Mouse (Mus musculus) naive thymus-derived CD4-positive, alpha-beta T cell, adult 5 months (primary cell): ENCODE results near the gene Mn1. TPM values are rescaled to one million over a fixed set of nuclear protein-coding genes. Genes with fewer than 3 reads are reported as not detected.

ENCODE experiments used
- polyA plus RNA-seq: library from polyadenylated mRNA; unstranded; fragments of 100-300 nt; shearing (Covaris generic); gene quantifications from one replicate; pipeline ENCODE4 v1.2.1, GENCODE M21; 2017

The Mn1 gene
- 0.10 TPM for polyA plus RNA-seq

GRCm38 (mm10) chr5:111416591-111417374 is at the start of gene Mn1:
Gene Mn1 (plus strand): TSS chr5:111417362.

Other genes with a start within 250 kb of the Mn1 start
- 77.0 TPM for gene Pitpnb, start 86.6 kb upstream of the Mn1 start, polyA plus RNA-seq